Mouse (Mus musculus): Measurements from ENCODE around the gene Dnajb3. TPM values are rescaled to one million over a fixed set of nuclear protein-coding genes. Genes with fewer than 3 reads are reported as not detected.

The Dnajb3 gene
- total RNA-seq (2021) = not detected
- long read RNA-seq, experiment 1 = 0 reads
- long read RNA-seq, experiment 2 = 0 reads

- peak; percentile 81 for DNase-seq
- Histone ChIP-seq H3K27ac (peak within 1 kb of the TSS; percentile 43; the same call in 1 of the 2 replicates), H3K4me3 (peak within 1 kb of the TSS; percentile 72)
- intact Hi-C loops (cut with DNase I) = no loop called here
- no peak for TF ChIP-seq CTCF (IDR thresholded peaks at IDR 0.05)
Observed at GRCm38 (mm10) chr1:88205294-88205922, at the start of gene Dnajb3. Dnajb3 (minus strand) TSS chr1:88205782.

GRCm38 (mm10) chr1:88254793-88255465 is 49.3 kb upstream of the Dnajb3 start:
- intact Hi-C loops (cut with DNase I) = no loop called here
- no peak for DNase-seq
- no peak for TF ChIP-seq CTCF (IDR thresholded peaks at IDR 0.05)
- Histone ChIP-seq H3K27ac (no peak overlapping the region), H3K4me3 (no peak overlapping the region)

GRCm38 (mm10) chr1:88253540-88253939 is 48.0 kb upstream of the Dnajb3 start:
- no peak overlapping the region for H3K27ac ChIP-seq
- DNase-seq = no peak
- intact Hi-C loops (cut with DNase I) = no loop called here

GRCm38 (mm10) chr1:88253106-88253505 is 47.5 kb upstream of the Dnajb3 start:
- TF ChIP-seq CTCF (IDR thresholded peaks at IDR 0.05) = no peak
- DNase-seq = no peak
- intact Hi-C loops (cut with DNase I) = no loop called here
- H3K27ac ChIP-seq = no peak overlapping the region
- no peak overlapping the region for H3K4me3 ChIP-seq

More at GRCm38 (mm10) chr1:88253540-88253939, 48.0 kb upstream of the Dnajb3 start:
- no peak overlapping the region for H3K4me3 ChIP-seq
- TF ChIP-seq CTCF (IDR thresholded peaks at IDR 0.05) = no peak

- Histone ChIP-seq H3K27ac (no peak overlapping the region), H3K4me3 (no peak overlapping the region)
- intact Hi-C loops (cut with DNase I) = no loop called here
- DNase-seq = no peak
- no peak for TF ChIP-seq CTCF (IDR thresholded peaks at IDR 0.05)
Observed at GRCm38 (mm10) chr1:88250023-88250422, 44.4 kb upstream of the Dnajb3 start.

- intact Hi-C loops (cut with DNase I) = no loop called here
- no peak for TF ChIP-seq CTCF (IDR thresholded peaks at IDR 0.05)
- no peak overlapping the region for H3K4me3 ChIP-seq
- no peak overlapping the region for H3K27ac ChIP-seq
- DNase-seq = no peak
Observed at GRCm38 (mm10) chr1:88249596-88249995, 44.0 kb upstream of the Dnajb3 start.

- DNase-seq = no peak
- TF ChIP-seq CTCF (IDR thresholded peaks at IDR 0.05) = no peak
- Histone ChIP-seq H3K27ac (no peak overlapping the region), H3K4me3 (no peak overlapping the region)
- intact Hi-C loops (cut with DNase I) = no loop called here
Observed at GRCm38 (mm10) chr1:88248658-88249057, 43.1 kb upstream of the Dnajb3 start.

GRCm38 (mm10) chr1:88247660-88248059 is 42.1 kb upstream of the Dnajb3 start:
- Histone ChIP-seq H3K4me3 (no peak overlapping the region), H3K27ac (no peak overlapping the region)
- no peak for DNase-seq
- intact Hi-C loops (cut with DNase I) = no loop called here
- no peak for TF ChIP-seq CTCF (IDR thresholded peaks at IDR 0.05)

- intact Hi-C loops (cut with DNase I) = no loop called here
- H3K4me3 ChIP-seq = no peak overlapping the region
- DNase-seq = no peak
- TF ChIP-seq CTCF (IDR thresholded peaks at IDR 0.05) = no peak
- no peak overlapping the region for H3K27ac ChIP-seq
Observed at GRCm38 (mm10) chr1:88246386-88246785, 40.8 kb upstream of the Dnajb3 start.

GRCm38 (mm10) chr1:88245881-88246280 is 40.3 kb upstream of the Dnajb3 start:
- no peak for DNase-seq
- intact Hi-C loops (cut with DNase I) = no loop called here
- TF ChIP-seq CTCF (IDR thresholded peaks at IDR 0.05) = no peak

GRCm38 (mm10) chr1:88243861-88244260 is 38.3 kb upstream of the Dnajb3 start:
- no peak for DNase-seq
- intact Hi-C loops (cut with DNase I) = no loop called here
- H3K4me3 ChIP-seq = no peak overlapping the region
- TF ChIP-seq CTCF (IDR thresholded peaks at IDR 0.05) = no peak
- no peak overlapping the region for H3K27ac ChIP-seq

More at GRCm38 (mm10) chr1:88245881-88246280, 40.3 kb upstream of the Dnajb3 start:
- no peak overlapping the region for H3K27ac ChIP-seq
- no peak overlapping the region for H3K4me3 ChIP-seq

GRCm38 (mm10) chr1:88240579-88240978 is 35.0 kb upstream of the Dnajb3 start:
- intact Hi-C loops (cut with DNase I) = no loop called here
- no peak overlapping the region for H3K4me3 ChIP-seq
- DNase-seq = no peak
- no peak overlapping the region for H3K27ac ChIP-seq
- no peak for TF ChIP-seq CTCF (IDR thresholded peaks at IDR 0.05)

- intact Hi-C loops (cut with DNase I) = no loop called here
Observed at GRCm38 (mm10) chr1:88240072-88240471, 34.5 kb upstream of the Dnajb3 start.

More at GRCm38 (mm10) chr1:88240072-88240471, 34.5 kb upstream of the Dnajb3 start:
- Histone ChIP-seq H3K4me3 (no peak overlapping the region), H3K27ac (no peak overlapping the region)
- no peak for DNase-seq
- no peak for TF ChIP-seq CTCF (IDR thresholded peaks at IDR 0.05)
